Mouse (Mus musculus): ENCODE data around the gene Eif2ak4. TPM values are rescaled to one million over a fixed set of nuclear protein-coding genes. Genes with fewer than 3 reads are reported as not detected.

Gene Eif2ak4
- polyA plus RNA-seq, 1 experiment from 2014 or later, result 14.0 TPM

DNA sequence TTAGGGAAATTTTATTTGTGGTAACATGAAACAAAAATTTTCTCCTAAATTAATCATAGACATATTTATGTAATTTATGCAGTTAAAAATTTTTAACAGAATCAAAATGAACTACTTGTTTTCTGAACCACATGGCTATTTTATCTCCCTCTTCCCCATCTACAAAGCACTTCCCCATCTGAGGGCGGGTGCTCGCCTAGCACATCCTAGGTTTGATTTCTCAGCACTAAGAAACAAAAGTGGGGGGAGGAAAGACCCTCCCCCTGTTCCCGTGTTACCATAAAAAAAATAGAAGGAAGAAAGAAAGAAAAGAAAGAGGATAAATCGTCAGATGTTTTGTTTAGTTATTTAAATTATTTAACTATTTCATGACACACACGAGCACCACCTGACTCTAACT, 2.8 kb downstream of the Eif2ak4 start:
- no peak overlapping the region for H3K9ac ChIP-seq (ENCODE audit: low read depth, low read length)
- 65% methylated on average over 5 of the region's 5 CpGs for WGBS
- H3K4me1 ChIP-seq (replicated peaks; ENCODE audit: control insufficient read depth, insufficient read depth, low read length), result 0 out of 2 replicates have a peak, but pooled peaks cover 7% of the 10 kb centered on the region
- no peak for ATAC-seq (replicated peaks; ENCODE audit: low FRiP score)
- H3K27ac ChIP-seq (ENCODE audit: low read depth, low read length), result no peak overlapping the region
- no peaks in the 10 kb centered on the region for H3K36me3 ChIP-seq (ENCODE audit: control insufficient read depth, insufficient read depth, low read length)
- H3K4me3 ChIP-seq (ENCODE audit: low read depth, low read length), result no peak overlapping the region
- no peaks in the 10 kb centered on the region for H3K27me3 ChIP-seq (replicated peaks; ENCODE audit: control insufficient read depth, insufficient read depth, low read length)
- DNase-seq (ENCODE audit: low spot score), result no peak
- no peak overlapping the region for H3K4me2 ChIP-seq
- peaks cover 3% of the 10 kb centered on the region; the same call in 1 of the 2 replicates for H3K9me3 ChIP-seq (ENCODE audit: control insufficient read depth, low read length)

DNA sequence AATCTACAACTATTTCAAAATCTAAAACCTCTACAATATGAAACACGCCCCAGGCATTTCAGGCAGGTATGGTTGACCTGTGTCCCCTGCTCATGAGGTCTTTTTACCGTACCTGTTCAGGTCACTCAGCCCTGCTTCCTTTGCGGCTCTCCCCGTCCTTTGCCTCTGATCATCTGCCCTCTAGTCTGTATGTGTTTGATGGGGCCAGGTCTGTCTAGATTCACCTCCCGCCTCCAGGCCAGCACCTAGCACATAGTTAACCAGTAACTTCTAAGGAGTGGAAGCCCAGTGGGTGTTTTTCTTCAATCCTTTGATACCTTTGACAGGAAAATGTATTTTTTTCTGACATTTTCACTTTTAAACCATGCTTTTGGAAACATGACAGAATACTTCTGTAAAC, 11.3 kb downstream of the Eif2ak4 start:
- Histone ChIP-seq H3K36me3 (ENCODE audit: control insufficient read depth, insufficient read depth, low read length) (no peaks in the 10 kb centered on the region), H3K9me3 (ENCODE audit: control insufficient read depth, low read length) (peaks cover 3% of the 10 kb centered on the region; the same call in 1 of the 2 replicates), H3K9ac (ENCODE audit: low read depth, low read length) (no peak overlapping the region), H3K27ac (ENCODE audit: low read depth, low read length) (no peak overlapping the region), H3K4me2 (no peak overlapping the region), H3K4me3 (ENCODE audit: low read depth, low read length) (no peak overlapping the region), H3K27me3 (replicated peaks; ENCODE audit: control insufficient read depth, insufficient read depth, low read length) (no peaks in the 10 kb centered on the region), H3K4me1 (replicated peaks; ENCODE audit: control insufficient read depth, insufficient read depth, low read length) (no peaks in the 10 kb centered on the region)
- 74% methylated on average over 5 of the region's 5 CpGs for WGBS
- ATAC-seq (replicated peaks; ENCODE audit: low FRiP score), result no peak
- DNase-seq (ENCODE audit: low spot score), result no peak

DNA sequence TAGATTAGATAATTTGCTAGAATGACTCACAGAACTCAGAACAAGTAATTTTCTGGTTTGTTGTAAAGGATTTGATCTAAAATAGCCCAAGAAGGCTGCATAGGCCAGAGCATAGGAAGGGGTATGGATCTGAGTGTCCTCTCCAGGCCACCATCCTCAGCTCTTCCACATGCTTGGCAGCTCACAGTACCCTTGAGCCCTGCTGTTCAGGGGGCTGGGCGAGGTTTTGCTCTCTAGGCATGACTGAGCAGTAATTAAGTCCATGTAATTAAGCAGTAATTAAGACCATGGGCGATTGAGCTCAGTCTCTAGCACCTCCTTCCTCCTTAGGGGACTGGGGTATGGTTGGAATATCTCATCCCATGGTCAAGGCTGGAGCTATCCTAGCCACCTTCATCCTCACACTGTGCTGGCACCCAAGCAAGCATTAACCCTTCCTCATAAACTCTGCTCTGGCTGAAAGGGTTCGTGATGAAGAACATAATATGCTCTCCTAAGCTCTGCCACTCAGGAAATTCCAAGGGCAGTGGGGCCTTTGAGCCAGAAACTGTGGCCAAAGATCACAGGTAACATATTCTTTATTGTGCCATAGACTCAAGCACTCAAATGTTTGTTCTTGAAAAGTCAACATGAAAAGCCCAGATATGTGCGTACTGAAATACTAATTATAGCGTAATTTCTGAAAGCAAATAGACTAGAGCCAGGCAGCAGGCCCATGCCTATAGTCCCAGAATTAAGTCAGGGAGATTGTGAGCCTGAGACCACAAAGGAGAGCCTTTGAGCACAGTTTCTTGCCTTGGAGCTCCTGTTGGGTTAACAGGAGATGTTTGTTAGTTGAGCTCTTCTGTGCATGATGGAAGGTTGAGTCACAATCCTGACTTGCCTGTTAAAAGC, 13.7 kb downstream of the Eif2ak4 start:
- DNase-seq (ENCODE audit: low spot score) (no peak), ATAC-seq (replicated peaks; ENCODE audit: low FRiP score) (no peak)
- H3K4me3 ChIP-seq (ENCODE audit: low read depth, low read length), result no peak overlapping the region
- 85% methylated on average over 5 of the region's 5 CpGs for WGBS
- H3K9ac ChIP-seq (ENCODE audit: low read depth, low read length), result no peak overlapping the region
- no peaks in the 10 kb centered on the region for H3K9me3 ChIP-seq (ENCODE audit: control insufficient read depth, low read length)
- no peak overlapping the region for H3K4me2 ChIP-seq
- no peak overlapping the region for H3K27ac ChIP-seq (ENCODE audit: low read depth, low read length)
- H3K4me1 ChIP-seq (replicated peaks; ENCODE audit: control insufficient read depth, insufficient read depth, low read length), result no peaks in the 10 kb centered on the region
- no peaks in the 10 kb centered on the region for H3K27me3 ChIP-seq (replicated peaks; ENCODE audit: control insufficient read depth, insufficient read depth, low read length)
- no peaks in the 10 kb centered on the region for H3K36me3 ChIP-seq (ENCODE audit: control insufficient read depth, insufficient read depth, low read length)

DNA sequence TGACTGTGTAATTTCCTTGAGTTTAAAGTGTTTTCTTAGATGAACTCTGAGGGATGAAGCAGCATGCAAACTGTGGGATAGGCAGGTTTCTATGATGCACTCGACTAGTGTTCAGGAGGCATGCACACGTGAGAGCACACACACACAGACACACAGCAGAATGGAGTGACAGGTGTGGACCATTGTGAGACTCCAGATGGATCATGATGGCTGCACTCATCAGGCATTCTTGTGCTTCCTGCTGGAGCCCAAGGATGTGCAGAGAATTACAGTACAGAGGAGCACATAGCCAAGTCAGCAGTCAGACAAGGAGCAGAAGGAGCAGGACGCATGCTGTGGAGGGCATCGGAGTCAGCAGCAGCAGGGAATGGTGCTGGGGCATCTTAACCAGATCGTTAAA, 15.9 kb downstream of the Eif2ak4 start:
- Histone ChIP-seq H3K36me3 (ENCODE audit: control insufficient read depth, insufficient read depth, low read length) (no peaks in the 10 kb centered on the region; the same call in 1 of the 2 replicates), H3K9me3 (ENCODE audit: control insufficient read depth, low read length) (no peaks in the 10 kb centered on the region), H3K27ac (ENCODE audit: low read depth, low read length) (no peak overlapping the region), H3K4me1 (replicated peaks; ENCODE audit: control insufficient read depth, insufficient read depth, low read length) (no peaks in the 10 kb centered on the region), H3K4me2 (no peak overlapping the region), H3K9ac (ENCODE audit: low read depth, low read length) (no peak overlapping the region), H3K27me3 (replicated peaks; ENCODE audit: control insufficient read depth, insufficient read depth, low read length) (no peaks in the 10 kb centered on the region), H3K4me3 (ENCODE audit: low read depth, low read length) (no peak overlapping the region)
- WGBS, result 87% methylated on average over 5 of the region's 5 CpGs
- DNase-seq (ENCODE audit: low spot score), result no peak
- no peak for ATAC-seq (replicated peaks; ENCODE audit: low FRiP score)

DNA sequence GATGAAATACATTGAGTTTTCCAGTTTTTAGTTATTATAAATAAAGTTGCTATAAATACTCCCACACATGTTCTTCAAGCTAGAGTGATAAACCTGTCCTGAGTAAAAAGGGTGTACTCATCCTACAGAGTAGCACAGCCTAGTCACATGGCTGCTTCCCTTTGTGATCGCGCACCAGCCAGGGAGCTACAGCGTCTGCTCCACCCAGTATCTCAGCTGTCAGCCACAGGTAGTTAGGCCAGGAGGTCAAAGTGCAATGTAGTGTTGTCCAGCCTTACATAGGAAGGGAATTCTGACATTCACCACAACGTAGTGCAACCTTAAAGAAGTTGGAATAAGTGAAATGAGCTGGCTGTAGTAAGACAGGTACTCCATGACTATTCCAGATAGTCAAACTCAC, 17.1 kb downstream of the Eif2ak4 start:
- Histone ChIP-seq H3K36me3 (ENCODE audit: control insufficient read depth, insufficient read depth, low read length) (no peaks in the 10 kb centered on the region; the same call in 1 of the 2 replicates), H3K4me3 (ENCODE audit: low read depth, low read length) (no peak overlapping the region), H3K4me1 (replicated peaks; ENCODE audit: control insufficient read depth, insufficient read depth, low read length) (no peaks in the 10 kb centered on the region), H3K9me3 (ENCODE audit: control insufficient read depth, low read length) (no peaks in the 10 kb centered on the region), H3K27ac (ENCODE audit: low read depth, low read length) (no peak overlapping the region), H3K27me3 (replicated peaks; ENCODE audit: control insufficient read depth, insufficient read depth, low read length) (no peaks in the 10 kb centered on the region), H3K9ac (ENCODE audit: low read depth, low read length) (no peak overlapping the region), H3K4me2 (no peak overlapping the region)
- no peak for ATAC-seq (replicated peaks; ENCODE audit: low FRiP score)
- 79% methylated on average over 4 of the region's 4 CpGs for WGBS
- no peak for DNase-seq (ENCODE audit: low spot score)

DNA sequence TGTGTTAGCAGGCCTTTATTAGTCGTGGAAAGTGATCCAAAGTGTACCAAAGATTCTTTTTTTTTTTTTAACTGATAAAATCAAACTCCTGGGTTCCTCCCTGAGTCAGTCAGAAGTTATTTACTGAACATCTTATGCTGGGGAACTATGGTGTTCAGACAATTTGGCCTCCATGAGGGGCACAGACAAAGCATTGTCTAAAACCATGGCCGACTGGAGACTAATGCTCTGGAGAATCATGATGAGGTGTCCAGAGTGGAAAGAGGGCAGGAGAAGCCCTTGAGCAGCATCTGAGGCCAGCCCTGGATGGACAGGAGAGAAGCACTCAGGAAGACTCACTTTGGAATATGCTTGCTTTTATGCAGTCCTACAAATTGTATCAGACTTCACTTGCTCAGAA, 18.4 kb downstream of the Eif2ak4 start:
- no peaks in the 10 kb centered on the region for H3K27me3 ChIP-seq (replicated peaks; ENCODE audit: control insufficient read depth, insufficient read depth, low read length)
- ATAC-seq (replicated peaks; ENCODE audit: low FRiP score), result no peak
- H3K36me3 ChIP-seq (ENCODE audit: control insufficient read depth, insufficient read depth, low read length), result peaks cover 2% of the 10 kb centered on the region; the same call in 1 of the 2 replicates
- DNase-seq (ENCODE audit: low spot score), result no peak
- no peaks in the 10 kb centered on the region for H3K4me1 ChIP-seq (replicated peaks; ENCODE audit: control insufficient read depth, insufficient read depth, low read length)
- no peak overlapping the region for H3K4me2 ChIP-seq
- H3K27ac ChIP-seq (ENCODE audit: low read depth, low read length), result no peak overlapping the region
- H3K9me3 ChIP-seq (ENCODE audit: control insufficient read depth, low read length), result no peaks in the 10 kb centered on the region
- 81% methylated on average over 2 of the region's 2 CpGs for WGBS
- no peak overlapping the region for H3K9ac ChIP-seq (ENCODE audit: low read depth, low read length)
- H3K4me3 ChIP-seq (ENCODE audit: low read depth, low read length), result no peak overlapping the region

DNA sequence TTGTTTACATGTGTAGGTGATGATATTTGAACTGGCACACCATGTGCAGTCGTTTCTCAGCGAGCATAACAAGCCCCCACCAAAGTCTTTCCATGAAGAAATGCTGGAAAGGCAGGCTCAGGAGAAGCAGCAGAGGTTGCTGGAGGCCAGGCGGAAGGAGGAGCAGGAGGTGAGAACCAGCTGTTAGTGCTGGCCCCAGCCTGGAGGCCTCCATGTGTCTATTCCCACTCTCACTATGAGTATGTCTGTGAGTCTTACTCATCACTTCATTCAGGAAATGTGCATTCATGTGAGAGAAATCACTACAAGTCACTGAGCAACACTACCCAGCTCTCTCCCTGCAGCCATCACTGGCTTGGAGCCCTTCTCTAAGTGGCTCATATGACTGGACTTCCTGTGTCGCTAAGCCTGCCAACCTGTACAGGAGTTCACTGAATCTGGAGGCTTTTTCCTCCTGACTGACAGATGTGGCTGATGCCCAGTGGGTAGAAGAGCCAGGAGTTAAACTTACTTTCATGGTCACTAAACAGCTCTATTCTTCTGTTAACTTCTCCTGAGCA, 20.0 kb downstream of the Eif2ak4 start:
- no peak overlapping the region for H3K9ac ChIP-seq (ENCODE audit: low read depth, low read length)
- DNase-seq (ENCODE audit: low spot score) (no peak), ATAC-seq (replicated peaks; ENCODE audit: low FRiP score) (no peak)
- H3K9me3 ChIP-seq (ENCODE audit: control insufficient read depth, low read length), result no peaks in the 10 kb centered on the region
- no peak overlapping the region for H3K27ac ChIP-seq (ENCODE audit: low read depth, low read length)
- 81% methylated on average over 4 of the region's 4 CpGs for WGBS
- H3K4me3 ChIP-seq (ENCODE audit: low read depth, low read length), result no peak overlapping the region
- H3K36me3 ChIP-seq (ENCODE audit: control insufficient read depth, insufficient read depth, low read length), result peaks cover 8% of the 10 kb centered on the region; the same call in 1 of the 2 replicates
- no peaks in the 10 kb centered on the region for H3K27me3 ChIP-seq (replicated peaks; ENCODE audit: control insufficient read depth, insufficient read depth, low read length)
- no peaks in the 10 kb centered on the region for H3K4me1 ChIP-seq (replicated peaks; ENCODE audit: control insufficient read depth, insufficient read depth, low read length)
- no peak overlapping the region for H3K4me2 ChIP-seq

DNA sequence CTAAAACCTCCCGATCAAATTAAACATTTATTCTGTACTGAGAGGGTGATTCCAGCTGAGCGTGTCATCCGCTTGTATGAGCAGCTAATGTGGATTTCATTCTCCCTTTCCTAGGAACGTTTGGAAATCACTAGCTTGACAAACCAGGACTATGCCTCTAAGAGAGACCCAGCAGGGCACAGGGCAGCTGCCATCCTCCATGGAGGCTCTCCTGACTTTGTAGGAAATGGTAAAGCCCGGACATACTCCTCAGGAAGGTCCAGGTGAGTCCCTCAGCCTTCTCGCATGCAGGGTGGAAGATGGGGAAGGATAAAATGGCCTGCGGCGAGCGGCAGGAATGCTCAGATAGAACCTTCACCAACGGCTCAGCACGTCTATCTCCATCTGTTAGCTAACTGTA, 24.4 kb downstream of the Eif2ak4 start:
- DNase-seq (ENCODE audit: low spot score), result no peak
- no peak overlapping the region for H3K27ac ChIP-seq (ENCODE audit: low read depth, low read length)
- no peak overlapping the region for H3K4me2 ChIP-seq
- no peak overlapping the region for H3K9ac ChIP-seq (ENCODE audit: low read depth, low read length)
- H3K27me3 ChIP-seq (replicated peaks; ENCODE audit: control insufficient read depth, insufficient read depth, low read length), result no peaks in the 10 kb centered on the region
- WGBS, result 94% methylated on average over 11 of the region's 11 CpGs
- H3K9me3 ChIP-seq (ENCODE audit: control insufficient read depth, low read length), result no peaks in the 10 kb centered on the region
- H3K4me3 ChIP-seq (ENCODE audit: low read depth, low read length), result no peak overlapping the region
- ATAC-seq (replicated peaks; ENCODE audit: low FRiP score), result no peak
- peaks cover 17% of the 10 kb centered on the region; the same call in 1 of the 2 replicates for H3K36me3 ChIP-seq (ENCODE audit: control insufficient read depth, insufficient read depth, low read length)
- no peaks in the 10 kb centered on the region for H3K4me1 ChIP-seq (replicated peaks; ENCODE audit: control insufficient read depth, insufficient read depth, low read length)
